Mouse (Mus musculus) CH12.LX (cell line): ENCODE results near the gene Snx32.
"Not testable (repeated sequence)": the region's sequence is repeated elsewhere in the genome, so short reads cannot be mapped to it uniquely, and the experiment has no call there.

Experiments
- CHD2 ChIP-seq: IDR thresholded peaks from 2 replicates; pipeline ENCODE4 v1.6.1; 2011; ENCODE audit warnings: low read length, improper control_type of control experiment
- MAZ ChIP-seq: IDR thresholded peaks from 2 replicates; pipeline ENCODE4 v1.6.1; 2012; ENCODE audit warnings: low read depth, mild to moderate bottlenecking, inconsistent platforms, low read length, improper control_type of control experiment, moderate library complexity
- UBTF ChIP-seq: IDR thresholded peaks from 2 replicates; pipeline ENCODE4 v1.6.1; 2012; ENCODE audit warnings: low read depth, mild to moderate bottlenecking, inconsistent platforms, low read length, improper control_type of control experiment, moderate library complexity
- ZNF384 ChIP-seq: IDR thresholded peaks from 2 replicates; pipeline ENCODE4 v1.6.1; 2012; ENCODE audit warnings: low read depth, low read length, improper control_type of control experiment, inconsistent platforms

- not testable (repeated sequence) for TF ChIP-seq MAZ, ZNF384, UBTF, CHD2
These were observed 17.0 kb downstream of the Snx32 start for GRCm38 (mm10) chr19:5493301-5493721.
